Mouse (Mus musculus) liver, embryonic 14.5 days (tissue): ENCODE data around the gene Rbm8a2.
"Not testable (repeated sequence)": the region's sequence is repeated elsewhere in the genome, so short reads cannot be mapped to it uniquely, and the experiment has no call there.

Experiments used
- CTCF ChIP-seq: IDR thresholded peaks from 2 replicates; pipeline ENCODE4 v1.5.1; 2016; ENCODE audit warnings: antibody characterized with exemption, low read depth, control low read depth
- EP300 ChIP-seq: IDR thresholded peaks from 2 replicates; pipeline ENCODE4 v1.6.1; 2016; ENCODE audit warnings: antibody characterized with exemption, low read depth

DNA sequence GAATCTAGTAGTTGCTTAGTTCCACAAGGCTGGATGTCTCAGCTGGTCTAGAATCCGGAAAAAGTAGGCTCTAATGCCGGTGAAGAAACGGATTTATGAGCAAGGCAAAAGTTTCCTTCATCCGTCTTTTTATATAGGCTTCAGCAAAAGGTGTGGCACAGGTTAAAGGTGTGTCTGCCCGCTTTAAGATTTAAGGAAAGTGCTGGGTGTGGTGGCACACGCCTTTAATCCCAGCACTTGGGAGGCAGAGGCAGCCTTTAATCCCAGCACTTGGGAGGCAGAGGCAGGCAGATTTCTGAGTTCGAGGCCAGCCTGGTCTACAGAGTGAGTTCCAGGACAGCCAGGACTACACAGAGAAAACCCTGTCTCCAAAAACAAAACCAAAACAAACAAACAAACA lies at the start of gene Rbm8a2:
- not testable (repeated sequence) for TF ChIP-seq EP300, CTCF
